Mouse (Mus musculus) limb, embryonic 10.5 days (tissue): Measurements from ENCODE around the gene Ttc23l. TPM values are rescaled to one million over a fixed set of nuclear protein-coding genes. Genes with fewer than 3 reads are reported as not detected.

Experiments used
- DNase-seq: peaks from one replicate; pipeline ENCODE4 v3.0.0-alpha.2; 2017; ENCODE audit warnings: low spot score
- H3K27ac ChIP-seq: fragments of 300-500 bp; sonication (generic); 2 replicates; pipeline ENCODE4 v1.5.1; 2016; ENCODE audit warnings: mild to moderate bottlenecking
- H3K27me3 ChIP-seq: fragments of 300-500 bp; sonication (generic); 2 replicates; pipeline ENCODE4 v1.6.1; 2016; ENCODE audit warnings: low read depth, mild to moderate bottlenecking; ENCODE audit not compliant: poor library complexity, severe bottlenecking
- H3K36me3 ChIP-seq: fragments of 300-500 bp; sonication (generic); 2 replicates; pipeline ENCODE4 v1.6.1; 2016; ENCODE audit warnings: mild to moderate bottlenecking, moderate library complexity
- H3K4me1 ChIP-seq: fragments of 300-500 bp; sonication (generic); 2 replicates; pipeline ENCODE4 v1.6.1; 2016
- H3K4me3 ChIP-seq: fragments of 300-500 bp; sonication (generic); 2 replicates; pipeline ENCODE4 v1.5.1; 2016; ENCODE audit warnings: mild to moderate bottlenecking, moderate library complexity
- H3K9me3 ChIP-seq: fragments of 300-500 bp; sonication (generic); replicated peaks from 2 replicates; pipeline ENCODE4 v1.6.1; 2016; ENCODE audit warnings: mild to moderate bottlenecking
- WGBS: fragments of 180-500 bp; shearing (Covaris S2); methylation state at CpG from one replicate; pipeline ENCODE4 v1.1.7; 2016; 5-methylcytosine and 5-hydroxymethylcytosine counted together
- polyA plus RNA-seq: library from polyadenylated mRNA; unstranded; fragments of >200 nt; fragmentation: Nextera tagmentation; extraction: Ambion mirVana; gene quantifications from 2 replicates; pipeline ENCODE4 v1.2.1, GENCODE M21; 2016

Gene Ttc23l
- polyA plus RNA-seq: 0.13 TPM in 1 of 2 replicates, not detected in the other

DNA sequence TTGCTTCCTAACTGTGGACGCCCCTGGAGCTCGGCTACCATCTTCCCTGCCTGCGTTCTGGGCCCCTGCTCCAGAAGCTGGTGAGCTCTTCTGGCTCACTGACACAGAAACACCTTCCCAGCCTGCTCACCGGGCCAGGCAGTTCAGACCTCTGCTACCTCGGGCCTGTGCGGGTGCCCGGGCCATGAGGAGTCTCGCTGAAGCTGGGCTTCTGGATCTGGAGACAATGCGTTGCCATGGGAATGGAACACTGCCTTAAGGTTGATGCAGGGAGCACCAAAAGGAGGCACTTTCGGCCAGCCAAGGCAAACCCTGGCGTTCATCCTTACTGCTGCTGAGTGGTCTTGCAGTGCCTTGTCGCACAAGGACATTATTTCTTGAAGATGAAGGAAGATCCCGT lies at the start of gene Ttc23l:
TSS of gene Ttc23l (minus strand) at position 204 of the 400 bp plus-strand sequence.
- H3K27me3 ChIP-seq: no peaks in the 10 kb centered on the region
- peak within 1 kb of the TSS; percentile 42; the same call in 1 of the 2 replicates for H3K27ac ChIP-seq
- WGBS: 89% methylated on average over 13 of the region's 13 CpGs
- H3K36me3 ChIP-seq: no peaks in the 10 kb centered on the region
- no peaks in the 10 kb centered on the region for H3K9me3 ChIP-seq
- no peak within 1 kb of the TSS for H3K4me3 ChIP-seq
- no peak for DNase-seq
- no peaks in the 10 kb centered on the region for H3K4me1 ChIP-seq

DNA sequence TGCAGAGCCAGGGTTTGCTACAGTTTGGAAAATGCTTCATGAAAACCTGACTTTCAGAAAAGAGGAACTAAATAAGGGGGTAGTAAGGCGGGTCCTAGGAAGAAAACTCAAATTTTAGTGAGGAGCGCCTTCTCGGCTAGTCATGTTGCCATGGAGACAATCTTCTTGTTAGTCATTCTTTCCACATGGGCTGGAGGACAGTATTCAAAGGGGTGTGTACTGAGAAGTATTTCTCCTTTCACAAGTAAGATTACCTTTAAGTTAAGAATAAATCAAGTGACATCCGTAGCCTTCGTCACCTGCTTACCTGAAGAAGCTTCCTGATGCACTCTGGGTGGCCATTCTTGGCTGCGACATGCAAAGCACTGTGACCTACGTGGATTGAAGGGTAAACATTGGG lies 40.9 kb upstream of the Ttc23l start:
- H3K4me3 ChIP-seq: no peak overlapping the region
- no peak for DNase-seq
- peaks cover 47% of the 10 kb centered on the region for H3K4me1 ChIP-seq
- no peaks in the 10 kb centered on the region for H3K27me3 ChIP-seq
- peak overlapping the region; percentile 67; the same call in 1 of the 2 replicates for H3K27ac ChIP-seq
- H3K9me3 ChIP-seq: no peaks in the 10 kb centered on the region
- peaks cover 21% of the 10 kb centered on the region for H3K36me3 ChIP-seq
- 88% methylated on average over 7 of the region's 7 CpGs for WGBS

DNA sequence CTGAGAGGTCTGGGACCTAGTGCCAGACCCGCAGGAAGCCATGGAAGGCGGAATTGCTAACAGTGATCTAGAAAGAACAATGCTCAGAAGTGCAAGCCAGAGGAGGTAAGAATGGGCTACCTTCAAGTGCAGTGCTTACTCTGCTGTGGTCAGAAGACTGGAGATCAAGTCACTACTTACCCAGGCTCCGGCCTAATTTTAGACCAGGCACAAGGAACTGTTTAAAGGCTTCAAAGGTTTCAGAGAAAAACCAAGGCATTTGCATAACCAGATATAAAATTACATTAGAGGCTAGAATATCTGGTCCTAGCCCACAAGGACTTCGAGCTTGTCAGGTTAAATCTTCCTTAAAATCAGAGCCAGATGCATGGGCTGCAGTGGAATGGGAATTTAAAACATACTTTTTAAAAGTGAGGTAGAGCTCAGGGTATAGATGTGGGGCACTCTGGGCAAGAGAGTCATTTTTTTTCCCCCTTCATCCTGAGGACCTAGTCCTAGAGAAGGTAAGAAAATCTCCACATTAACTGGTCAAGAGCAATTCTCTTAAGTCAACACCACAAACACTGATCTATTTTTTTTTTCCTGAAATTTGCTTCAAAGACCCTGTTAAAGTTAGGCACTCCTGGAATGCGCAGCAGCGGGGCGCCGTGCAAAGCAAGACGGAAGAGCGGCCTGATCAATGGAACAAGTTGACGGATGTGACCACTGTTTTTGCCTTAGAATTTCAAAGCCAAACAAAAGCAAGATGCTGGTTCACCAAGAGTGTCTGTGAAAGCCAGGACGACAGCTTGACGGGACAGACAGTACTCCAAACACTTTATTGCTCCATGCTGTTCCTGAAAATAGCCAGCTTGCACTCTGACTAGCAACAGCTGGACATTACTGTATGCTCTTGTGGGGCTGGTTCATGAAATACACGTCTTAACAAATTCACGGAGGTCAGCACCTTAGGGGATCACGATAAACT lies 40.1 kb upstream of the Ttc23l start:
- peak; percentile 61 for DNase-seq
- Histone ChIP-seq H3K9me3 (no peaks in the 10 kb centered on the region), H3K27me3 (no peaks in the 10 kb centered on the region), H3K27ac (peak overlapping the region; percentile 67), H3K36me3 (peaks cover 19% of the 10 kb centered on the region), H3K4me1 (peaks cover 47% of the 10 kb centered on the region), H3K4me3 (no peak overlapping the region)
- 45% methylated on average over 16 of the region's 16 CpGs for WGBS

DNA sequence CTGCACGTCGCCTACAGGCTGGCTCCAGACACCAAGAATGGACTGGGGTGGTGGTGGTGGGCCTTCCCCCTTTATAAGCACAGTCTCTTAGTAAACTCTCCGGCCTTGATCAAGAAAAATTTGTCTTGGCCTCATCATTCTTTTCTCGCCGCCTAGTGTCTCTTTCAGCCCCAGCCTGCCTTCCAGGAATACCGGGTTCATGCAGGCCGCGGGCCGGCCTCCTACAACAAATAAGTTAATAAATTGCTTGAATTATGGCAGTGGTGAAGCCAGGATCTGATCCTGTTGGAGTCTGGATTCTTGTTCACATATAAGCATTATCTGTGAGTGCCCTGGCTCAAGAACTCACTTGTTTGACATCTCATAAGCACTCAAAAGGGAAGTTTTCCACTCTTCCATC lies 38.4 kb upstream of the Ttc23l start:
- peaks cover 47% of the 10 kb centered on the region for H3K4me1 ChIP-seq
- H3K27ac ChIP-seq: 0 out of 2 replicates have a peak overlapping the region, but pooled peaks have one; percentile 67
- WGBS: 94% methylated on average over 9 of the region's 9 CpGs
- no peaks in the 10 kb centered on the region for H3K27me3 ChIP-seq
- no peak overlapping the region for H3K4me3 ChIP-seq
- H3K9me3 ChIP-seq: no peaks in the 10 kb centered on the region
- H3K36me3 ChIP-seq: peaks cover 27% of the 10 kb centered on the region
- DNase-seq: no peak

DNA sequence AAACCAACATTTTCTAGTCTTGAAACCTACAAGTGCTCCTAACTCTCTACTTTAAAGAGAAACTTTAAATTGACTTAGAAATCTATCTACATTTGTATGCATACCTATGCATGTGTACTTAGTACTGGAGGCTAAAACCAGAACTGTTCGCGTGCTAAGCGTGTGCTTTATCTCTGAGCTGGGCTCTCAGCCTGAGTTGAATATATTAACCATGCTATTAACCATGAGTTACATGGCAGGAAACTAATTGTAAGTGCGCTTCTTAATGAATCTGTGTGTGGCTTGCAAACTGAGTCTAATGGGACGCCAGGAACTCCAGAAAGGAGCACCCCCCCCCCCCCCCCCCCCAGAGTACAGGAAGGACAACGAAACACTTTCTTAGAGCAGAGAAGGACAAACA lies 36.9 kb upstream of the Ttc23l start:
- Histone ChIP-seq H3K4me3 (no peak overlapping the region), H3K9me3 (no peaks in the 10 kb centered on the region), H3K4me1 (peaks cover 44% of the 10 kb centered on the region), H3K27ac (peak overlapping the region; percentile 44; the same call in 1 of the 2 replicates), H3K36me3 (peaks cover 37% of the 10 kb centered on the region), H3K27me3 (no peaks in the 10 kb centered on the region)
- WGBS: 83% methylated on average over 6 of the region's 6 CpGs
- no peak for DNase-seq

DNA sequence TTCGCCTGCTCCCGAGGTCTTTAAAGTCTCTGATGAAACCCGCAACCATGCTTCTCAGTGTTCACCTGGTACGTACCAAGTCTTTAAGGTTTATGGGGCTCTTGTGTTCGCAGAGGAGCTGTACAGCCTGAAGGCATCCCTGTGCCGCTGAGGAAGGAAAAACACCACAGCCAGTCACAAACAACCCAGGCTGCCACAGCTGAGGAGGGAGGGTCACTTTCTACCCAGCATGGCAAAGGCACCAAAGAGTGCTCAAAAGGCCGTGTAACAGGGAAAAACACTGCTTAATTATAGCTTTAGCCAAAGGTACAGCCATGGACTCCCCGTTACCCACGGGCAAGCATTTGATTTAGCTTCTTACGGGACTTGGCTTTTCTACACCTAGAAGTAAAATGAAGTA lies 36.4 kb upstream of the Ttc23l start:
- no peak overlapping the region for H3K4me3 ChIP-seq
- H3K9me3 ChIP-seq: no peaks in the 10 kb centered on the region
- H3K36me3 ChIP-seq: peaks cover 37% of the 10 kb centered on the region
- no peaks in the 10 kb centered on the region for H3K27me3 ChIP-seq
- WGBS: 72% methylated on average over 10 of the region's 10 CpGs
- peaks cover 39% of the 10 kb centered on the region for H3K4me1 ChIP-seq
- no peak for DNase-seq
- peak overlapping the region; percentile 7; the same call in 1 of the 2 replicates for H3K27ac ChIP-seq

DNA sequence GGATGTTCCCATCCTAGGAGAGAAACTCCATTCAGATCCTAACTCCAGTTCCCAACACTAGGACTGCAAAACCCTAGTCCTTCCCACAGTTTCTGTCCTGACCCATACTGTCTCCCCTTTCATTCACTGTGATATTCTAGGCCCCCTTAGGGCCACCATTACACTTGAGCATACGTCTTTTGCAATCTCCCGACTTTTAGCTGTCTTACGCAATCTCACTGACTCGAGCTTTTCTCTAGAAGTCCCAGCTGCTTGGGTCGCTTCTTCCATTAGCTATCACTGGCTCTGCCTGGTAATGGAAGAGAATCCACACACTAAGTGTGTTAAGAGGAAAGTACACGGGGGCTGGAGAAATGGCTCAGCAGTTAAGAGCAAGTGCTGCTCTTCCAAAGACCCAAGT lies 34.6 kb upstream of the Ttc23l start:
- peaks cover 22% of the 10 kb centered on the region for H3K4me1 ChIP-seq
- H3K36me3 ChIP-seq: peaks cover 55% of the 10 kb centered on the region
- no peak overlapping the region for H3K27ac ChIP-seq
- WGBS: 91% methylated on average over 6 of the region's 6 CpGs
- no peaks in the 10 kb centered on the region for H3K9me3 ChIP-seq
- H3K27me3 ChIP-seq: no peaks in the 10 kb centered on the region
- H3K4me3 ChIP-seq: no peak overlapping the region
- DNase-seq: no peak

DNA sequence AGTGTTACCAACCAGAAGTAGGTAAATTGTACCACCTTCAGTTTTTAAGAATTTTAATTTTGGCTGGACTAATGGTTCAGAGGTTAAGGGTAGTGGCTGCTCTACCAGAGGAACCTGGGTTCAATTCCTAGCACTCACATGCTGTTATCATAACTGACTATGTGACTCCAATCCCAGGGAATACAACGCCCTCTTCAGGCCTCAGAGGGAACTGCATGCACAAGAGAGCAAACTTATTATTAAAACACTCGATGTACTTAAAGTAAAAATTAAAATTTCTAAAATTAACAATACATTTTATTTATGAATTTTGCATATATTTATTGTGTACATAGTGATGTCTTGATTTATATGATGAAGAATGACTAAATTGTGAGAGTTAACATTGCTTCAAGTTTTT lies 28.1 kb upstream of the Ttc23l start:
- WGBS: 80% methylated on average over 2 of the region's 2 CpGs
- no peak for DNase-seq
- no peaks in the 10 kb centered on the region for H3K27me3 ChIP-seq
- H3K27ac ChIP-seq: no peak overlapping the region
- no peaks in the 10 kb centered on the region for H3K4me1 ChIP-seq
- H3K4me3 ChIP-seq: no peak overlapping the region
- H3K36me3 ChIP-seq: peaks cover 75% of the 10 kb centered on the region
- no peaks in the 10 kb centered on the region for H3K9me3 ChIP-seq

DNA sequence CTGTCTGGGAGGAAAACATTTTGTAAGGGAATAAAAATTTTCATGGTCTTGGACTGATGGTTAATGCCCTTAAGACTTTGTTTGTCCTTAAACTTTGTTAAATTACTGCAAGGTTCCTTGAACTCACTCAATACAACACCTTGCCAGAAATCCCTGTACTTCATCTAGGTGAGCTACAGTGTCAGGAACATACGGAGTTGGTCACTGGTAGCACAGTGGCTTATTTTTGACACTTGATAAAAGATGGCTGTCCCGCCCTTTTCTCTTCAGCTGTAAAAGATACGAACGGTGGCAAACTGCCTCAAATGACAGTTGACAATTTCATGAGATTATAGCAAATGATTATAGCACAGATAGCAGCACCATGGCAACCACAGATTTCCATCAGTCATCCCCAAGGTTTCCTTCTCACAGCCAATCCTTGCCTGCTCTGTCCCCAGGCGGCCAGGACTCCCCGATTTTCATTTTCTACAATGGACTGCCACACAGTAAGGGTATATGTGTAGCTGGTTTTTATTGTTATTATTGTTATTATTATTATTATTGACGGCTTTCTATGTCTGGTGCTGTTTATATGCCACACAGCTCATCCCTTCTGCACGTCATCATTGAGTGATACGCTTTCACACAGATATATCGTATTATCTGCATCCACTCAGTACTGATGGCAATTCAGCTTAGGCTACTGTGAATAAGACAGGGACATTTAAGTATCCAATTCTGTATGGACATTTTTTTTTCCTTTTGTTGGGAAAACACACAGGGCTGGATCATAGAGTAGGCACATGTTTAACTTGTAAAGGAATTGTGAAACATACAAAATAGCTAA lies 26.1 kb upstream of the Ttc23l start:
- H3K36me3 ChIP-seq: peaks cover 65% of the 10 kb centered on the region
- H3K9me3 ChIP-seq: no peaks in the 10 kb centered on the region
- H3K27ac ChIP-seq: no peak overlapping the region
- H3K4me3 ChIP-seq: no peak overlapping the region
- no peaks in the 10 kb centered on the region for H3K27me3 ChIP-seq
- WGBS: 91% methylated on average over 10 of the region's 10 CpGs
- DNase-seq: no peak
- no peaks in the 10 kb centered on the region for H3K4me1 ChIP-seq

DNA sequence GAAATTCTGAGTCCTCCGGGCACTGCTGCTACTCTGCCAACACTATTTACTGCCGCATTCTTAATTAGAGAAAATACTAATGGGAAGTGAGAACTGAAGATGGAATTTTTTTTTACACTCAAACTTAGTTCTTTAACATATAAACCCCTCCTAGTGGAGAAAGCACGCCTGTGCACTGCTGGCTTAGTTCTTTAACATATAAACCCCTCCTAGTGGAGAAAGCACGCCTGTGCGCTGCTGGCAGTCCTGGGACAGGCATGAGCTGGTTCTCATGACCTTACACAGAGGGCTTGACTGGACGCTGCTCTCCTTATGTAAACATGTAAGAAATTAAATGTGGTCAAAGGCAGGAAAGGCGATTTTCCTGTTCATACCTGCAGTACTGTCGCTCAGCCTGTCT lies 24.9 kb upstream of the Ttc23l start:
- 56% methylated on average over 8 of the region's 8 CpGs for WGBS
- Histone ChIP-seq H3K27ac (no peak overlapping the region), H3K27me3 (no peaks in the 10 kb centered on the region), H3K4me3 (no peak overlapping the region), H3K4me1 (no peaks in the 10 kb centered on the region), H3K9me3 (no peaks in the 10 kb centered on the region), H3K36me3 (peaks cover 63% of the 10 kb centered on the region)
- peak; percentile 55 for DNase-seq

DNA sequence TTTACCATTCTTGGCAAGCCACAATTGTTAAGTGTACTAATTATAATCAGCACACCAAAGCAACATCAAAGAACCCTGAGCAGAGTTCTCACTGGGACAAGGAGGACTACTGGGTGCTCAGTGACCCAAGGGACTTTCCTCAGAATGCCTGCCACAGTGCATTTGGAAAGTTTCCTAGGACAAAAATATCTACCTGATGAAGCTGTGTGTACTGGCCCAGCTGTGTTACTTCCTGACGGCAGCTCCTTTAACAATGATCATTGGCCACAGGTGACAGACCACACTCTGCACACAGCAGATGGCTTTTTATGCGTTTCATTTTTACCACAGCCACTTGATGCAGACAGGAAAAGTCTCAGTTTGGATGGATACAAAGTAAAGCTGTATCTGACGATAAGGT lies 20.7 kb upstream of the Ttc23l start:
- Histone ChIP-seq H3K36me3 (peaks cover 64% of the 10 kb centered on the region), H3K4me3 (no peak overlapping the region), H3K27ac (no peak overlapping the region), H3K9me3 (no peaks in the 10 kb centered on the region), H3K27me3 (no peaks in the 10 kb centered on the region), H3K4me1 (no peaks in the 10 kb centered on the region)
- DNase-seq: no peak
- WGBS: 92% methylated on average over 3 of the region's 3 CpGs

DNA sequence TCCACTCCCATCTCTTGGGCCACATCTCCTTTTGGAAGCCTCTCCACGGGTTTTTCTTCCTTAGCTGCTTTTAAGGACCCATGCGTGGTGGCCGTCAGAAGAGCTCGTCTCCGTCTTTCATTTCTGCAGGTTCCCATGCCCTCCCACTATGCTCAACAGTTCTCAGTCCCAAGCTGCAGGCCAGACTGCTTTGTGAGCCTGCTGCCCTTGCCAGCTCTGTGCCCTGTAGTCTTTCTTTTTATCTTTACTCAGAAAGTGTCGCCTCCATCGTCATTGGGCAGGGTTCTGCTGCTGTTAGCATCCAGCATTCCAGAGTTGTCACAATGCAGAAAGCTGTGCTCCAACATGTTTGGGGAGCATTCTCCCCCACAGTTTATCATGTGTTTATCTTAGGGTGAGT lies 8.0 kb upstream of the Ttc23l start:
- no peaks in the 10 kb centered on the region for H3K9me3 ChIP-seq
- no peak overlapping the region for H3K27ac ChIP-seq
- 93% methylated on average over 7 of the region's 7 CpGs for WGBS
- no peak overlapping the region for H3K4me3 ChIP-seq
- no peaks in the 10 kb centered on the region for H3K4me1 ChIP-seq
- no peak for DNase-seq
- no peaks in the 10 kb centered on the region for H3K27me3 ChIP-seq
- H3K36me3 ChIP-seq: peaks cover 52% of the 10 kb centered on the region

DNA sequence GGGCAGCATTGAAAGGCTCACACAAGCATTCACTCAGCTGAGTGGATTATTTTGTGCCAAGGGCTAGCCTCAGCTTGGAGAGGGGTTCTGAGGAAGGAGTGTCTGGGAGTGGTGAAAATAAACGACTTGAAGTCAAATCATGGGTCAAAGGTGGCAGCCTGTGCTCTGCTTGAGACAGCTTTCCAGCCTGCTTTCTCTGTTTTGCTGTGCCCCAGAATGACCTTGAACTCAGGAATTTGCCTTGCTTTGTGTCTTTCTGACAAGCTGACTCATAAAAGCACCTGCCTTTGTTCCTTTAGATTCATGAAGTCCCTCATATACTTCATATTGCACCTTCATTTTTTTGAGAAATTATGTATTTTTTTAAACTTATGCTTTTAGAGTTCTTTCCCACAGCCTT lies 5.7 kb upstream of the Ttc23l start:
- Histone ChIP-seq H3K4me3 (no peak overlapping the region), H3K9me3 (no peaks in the 10 kb centered on the region), H3K4me1 (no peaks in the 10 kb centered on the region), H3K36me3 (peaks cover 29% of the 10 kb centered on the region), H3K27me3 (no peaks in the 10 kb centered on the region), H3K27ac (no peak overlapping the region)
- no peak for DNase-seq
- 45% methylated on average over 1 of the region's 1 CpGs for WGBS
